Mouse (Mus musculus): ENCODE measurements around the gene Cyp3a44.
"Not testable (repeated sequence)": the region's sequence is repeated elsewhere in the genome, so short reads cannot be mapped to it uniquely, and the experiment has no call there.

Cyp3a44 gene

DNA sequence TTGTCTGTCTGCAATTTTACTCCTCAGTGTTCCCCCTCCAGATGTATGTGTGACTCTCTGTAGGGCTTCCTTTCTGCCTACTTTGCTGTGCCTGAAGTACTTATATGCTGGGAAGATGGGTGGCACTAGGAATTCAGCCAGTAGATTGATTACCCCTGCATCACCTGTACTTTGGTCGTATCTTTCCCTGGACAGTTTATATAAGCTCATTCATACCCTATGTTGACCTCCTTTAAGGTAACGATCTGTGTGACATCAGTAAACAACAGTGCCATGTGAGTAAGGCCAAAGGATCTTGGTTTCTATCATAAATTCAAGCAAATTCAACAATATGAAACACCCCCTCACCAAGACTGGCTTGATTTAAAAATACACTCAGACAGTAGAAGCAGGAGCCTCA lies at the start of gene Cyp3a44:
Cyp3a44 (minus strand) TSS at position 79 of the 400 bp plus-strand sequence.
- not testable (repeated sequence) for DNase-seq (ENCODE audit: low spot score)

DNA sequence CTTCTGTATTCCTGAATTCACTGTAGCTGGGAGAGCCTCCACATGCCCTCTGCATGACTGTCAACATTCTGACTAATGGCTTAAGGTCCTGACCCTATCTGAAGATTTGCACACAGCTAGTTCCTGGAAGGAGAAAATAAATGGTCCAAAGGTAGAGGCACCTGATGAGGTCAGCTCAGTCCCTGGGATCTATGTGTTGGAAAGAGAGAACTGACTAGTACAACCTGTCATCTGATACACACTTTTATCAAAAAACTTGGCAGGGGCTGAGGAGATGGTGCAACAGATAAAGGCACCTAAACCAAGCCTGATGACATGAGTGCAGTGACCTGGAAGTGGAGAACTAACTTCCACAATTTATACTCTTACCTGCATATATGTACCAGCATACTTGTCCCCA lies 5.4 kb downstream of the Cyp3a44 start:
- DNase-seq (ENCODE audit: low spot score): not testable (repeated sequence)

DNA sequence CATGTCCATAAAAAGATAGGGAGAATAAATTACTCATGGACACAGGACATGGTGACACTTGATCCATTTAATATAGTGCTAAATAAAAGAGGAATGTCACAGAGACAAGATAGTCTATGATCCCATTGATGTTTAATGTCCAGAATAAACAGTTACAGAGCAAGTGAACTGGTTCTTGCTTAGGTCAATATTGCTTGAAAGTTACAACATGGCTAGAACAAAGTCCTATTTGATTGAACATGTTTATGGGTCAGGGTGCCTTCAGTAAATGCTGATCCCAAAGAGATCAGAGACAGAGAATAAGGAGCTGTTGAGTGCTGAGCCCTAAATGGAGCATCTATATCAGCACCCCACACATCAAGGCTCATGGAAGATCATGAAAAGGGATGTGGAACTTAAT lies 12.4 kb downstream of the Cyp3a44 start:
- DNase-seq (ENCODE audit: low spot score): not testable (repeated sequence)

DNA sequence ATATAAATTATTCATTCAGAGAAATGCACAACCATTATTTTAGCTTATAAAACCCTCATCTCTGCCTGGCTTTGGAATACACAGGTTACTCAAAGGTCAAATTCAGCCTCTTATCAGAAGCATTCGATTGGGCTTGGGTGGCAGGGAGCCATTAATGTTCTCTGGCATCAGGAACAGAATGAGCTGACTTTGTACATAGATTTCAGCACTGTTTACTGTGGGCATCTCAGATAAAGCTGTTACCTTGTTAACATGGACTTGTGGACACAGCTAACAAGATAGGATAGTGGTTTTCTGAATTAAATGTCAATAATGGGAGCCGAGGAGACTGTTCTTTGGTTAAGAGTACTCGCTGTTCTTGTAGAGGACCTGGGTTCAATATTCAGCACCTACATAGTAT lies 68.2 kb downstream of the Cyp3a44 start:
- DNase-seq (ENCODE audit: low spot score): not testable (repeated sequence)
